Mouse (Mus musculus) liver, adult 2 months (tissue): Measurements from ENCODE around the gene Hsp90ab1. TPM values are rescaled to one million over a fixed set of nuclear protein-coding genes. Genes with fewer than 3 reads are reported as not detected.
A peak's percentile ranks its signal among the peaks of the same experiment; 100 is the strongest.

Experiments used
- DNase-seq: peaks from one replicate; pipeline ENCODE4 v3.0.0-alpha.2; 2011; ENCODE audit warnings: low read depth, low spot score; ENCODE audit errors: extremely low read depth
- H3K27ac ChIP-seq: fragments of 200-500 bp; replicated peaks from 2 replicates; pipeline ENCODE4 v1.5.1; 2012; ENCODE audit warnings: low read depth, mild to moderate bottlenecking, control low read depth, inconsistent platforms, low read length; ENCODE audit not compliant: insufficient read depth
- H3K27me3 ChIP-seq: fragments of 200-500 bp; 2 replicates; pipeline ENCODE4 v1.6.1; 2012; ENCODE audit warnings: mild to moderate bottlenecking, moderate library complexity, low read length, inconsistent platforms; ENCODE audit not compliant: control insufficient read depth, insufficient read depth
- H3K36me3 ChIP-seq: fragments of 200-500 bp; 2 replicates; pipeline ENCODE4 v1.6.1; 2012; ENCODE audit warnings: low read length, inconsistent platforms; ENCODE audit not compliant: control insufficient read depth, insufficient read depth
- H3K4me1 ChIP-seq: fragments of 200-500 bp; 2 replicates; pipeline ENCODE4 v1.6.1; 2011; ENCODE audit warnings: low read length; ENCODE audit not compliant: control insufficient read depth, insufficient read depth
- H3K4me3 ChIP-seq: fragments of 200-500 bp; 2 replicates; pipeline ENCODE4 v1.5.1; 2011; ENCODE audit warnings: low read depth, mild to moderate bottlenecking, control low read depth, low read length, moderate library complexity; ENCODE audit not compliant: insufficient read depth
- H3K79me2 ChIP-seq: fragments of 200-500 bp; 2 replicates; pipeline ENCODE4 v1.6.1; 2012; ENCODE audit warnings: inconsistent platforms, mild to moderate bottlenecking, low read length, moderate library complexity; ENCODE audit not compliant: control insufficient read depth, insufficient read depth
- H3K9ac ChIP-seq: fragments of 200-500 bp; 2 replicates; pipeline ENCODE4 v1.6.1; 2012; ENCODE audit warnings: low read depth, mild to moderate bottlenecking, control low read depth, inconsistent platforms, low read length
- CTCF ChIP-seq: fragments of 200-500 bp; IDR thresholded peaks from 2 replicates; pipeline ENCODE4 v1.5.1; 2011; ENCODE audit warnings: low read depth, low read length, control low read depth
- POLR2A ChIP-seq: fragments of 200-500 bp; IDR thresholded peaks from 2 replicates; pipeline ENCODE4 v1.6.1; 2011; ENCODE audit warnings: low read length, control low read depth; ENCODE audit not compliant: insufficient read depth; ENCODE audit errors: extremely low read depth
- WGBS: fragments of 180-500 bp; shearing (Covaris S2); methylation state at CpG from one replicate; pipeline ENCODE4 v1.1.7; 2018; 5-methylcytosine and 5-hydroxymethylcytosine counted together
- polyA plus RNA-seq: library from polyadenylated mRNA; depleted of rRNA; stranded (reverse); fragments of >200 nt; gene quantifications from 2 replicates; pipeline ENCODE4 v1.2.3, GENCODE M21; 2012
- total RNA-seq: library from RNA; depleted of rRNA; stranded (reverse); fragments of >200 nt; gene quantifications from 2 replicates; pipeline ENCODE4 v1.2.3, GENCODE M21; 2014

Gene Hsp90ab1
- total and polyA plus RNA-seq, 2 experiments: 226 to 248 TPM

- Histone ChIP-seq H3K27me3 (no peaks in the 10 kb centered on the region), H3K4me1 (peaks cover 26% of the 10 kb centered on the region), H3K9ac (peak overlapping the region; percentile 95), H3K36me3 (no peaks in the 10 kb centered on the region), H3K79me2 (peaks cover 31% of the 10 kb centered on the region; the same call in 1 of the 2 replicates), H3K4me3 (peak overlapping the region; percentile 61), H3K27ac (peak overlapping the region; percentile 92)
- TF ChIP-seq POLR2A: no peak
- no peak for TF ChIP-seq CTCF
- WGBS: 14% methylated on average over 23 of the region's 23 CpGs
- DNase-seq: no peak
Measured at GRCm38 (mm10) chr17:45595736-45596390, 22.8 kb upstream of the Hsp90ab1 start.

GRCm38 (mm10) chr17:45594881-45595735 lies 22.0 kb upstream of the Hsp90ab1 start:
- Histone ChIP-seq H3K79me2 (peaks cover 31% of the 10 kb centered on the region; the same call in 1 of the 2 replicates), H3K4me1 (peaks cover 33% of the 10 kb centered on the region), H3K9ac (peak overlapping the region; percentile 95), H3K4me3 (peak overlapping the region; percentile 61), H3K36me3 (no peaks in the 10 kb centered on the region), H3K27ac (peak overlapping the region; percentile 98), H3K27me3 (no peaks in the 10 kb centered on the region)
- DNase-seq: no peak
- TF ChIP-seq POLR2A (peak; percentile 72), CTCF (no peak)
- WGBS: under 1% methylated on average over 58 of the region's 58 CpGs

- DNase-seq: no peak
- Histone ChIP-seq H3K36me3 (no peaks in the 10 kb centered on the region), H3K9ac (peak overlapping the region; percentile 95), H3K27ac (peak overlapping the region; percentile 98), H3K27me3 (no peaks in the 10 kb centered on the region), H3K79me2 (peaks cover 31% of the 10 kb centered on the region; the same call in 1 of the 2 replicates), H3K4me3 (peak overlapping the region; percentile 61), H3K4me1 (peaks cover 37% of the 10 kb centered on the region)
- TF ChIP-seq POLR2A (no peak), CTCF (no peak)
- 33% methylated on average over 8 of the region's 8 CpGs for WGBS
Measured at GRCm38 (mm10) chr17:45594195-45594594, 21.1 kb upstream of the Hsp90ab1 start.

GRCm38 (mm10) chr17:45593479-45593878 lies 20.4 kb upstream of the Hsp90ab1 start:
- Histone ChIP-seq H3K4me3 (peak overlapping the region; percentile 61), H3K79me2 (peaks cover 31% of the 10 kb centered on the region; the same call in 1 of the 2 replicates), H3K27ac (peak overlapping the region; percentile 98), H3K36me3 (peaks cover 5% of the 10 kb centered on the region; the same call in 1 of the 2 replicates), H3K27me3 (no peaks in the 10 kb centered on the region), H3K9ac (peak overlapping the region; percentile 95), H3K4me1 (peaks cover 44% of the 10 kb centered on the region)
- peak; percentile 90 for DNase-seq
- peak; percentile 66 for TF ChIP-seq CTCF
- peak; percentile 80; the same call in 1 of the 2 replicates for TF ChIP-seq POLR2A
- WGBS: 14% methylated on average over 8 of the region's 8 CpGs

GRCm38 (mm10) chr17:45592606-45593431 lies 19.7 kb upstream of the Hsp90ab1 start:
- TF ChIP-seq POLR2A (0 out of 2 replicates have a peak, but pooled peaks have one; percentile 12), CTCF (no peak)
- no peaks in the 10 kb centered on the region for H3K27me3 ChIP-seq
- H3K79me2 ChIP-seq: peaks cover 31% of the 10 kb centered on the region; the same call in 1 of the 2 replicates
- peaks cover 45% of the 10 kb centered on the region for H3K4me1 ChIP-seq
- 5% methylated on average over 8 of the region's 8 CpGs for WGBS
- peak overlapping the region; percentile 61 for H3K4me3 ChIP-seq
- peak overlapping the region; percentile 98 for H3K27ac ChIP-seq
- peak overlapping the region; percentile 95 for H3K9ac ChIP-seq
- H3K36me3 ChIP-seq: peaks cover 11% of the 10 kb centered on the region; the same call in 1 of the 2 replicates
- DNase-seq: peak; percentile 58
